Mouse (Mus musculus) spleen, adult 12 weeks (tissue): ENCODE results near the gene Ccdc130.

ENCODE experiments used
- DNase-seq: peaks from one replicate; pipeline ENCODE4 v3.0.0; 2022; ENCODE audit warnings: low spot score

Ccdc130 gene

DNA sequence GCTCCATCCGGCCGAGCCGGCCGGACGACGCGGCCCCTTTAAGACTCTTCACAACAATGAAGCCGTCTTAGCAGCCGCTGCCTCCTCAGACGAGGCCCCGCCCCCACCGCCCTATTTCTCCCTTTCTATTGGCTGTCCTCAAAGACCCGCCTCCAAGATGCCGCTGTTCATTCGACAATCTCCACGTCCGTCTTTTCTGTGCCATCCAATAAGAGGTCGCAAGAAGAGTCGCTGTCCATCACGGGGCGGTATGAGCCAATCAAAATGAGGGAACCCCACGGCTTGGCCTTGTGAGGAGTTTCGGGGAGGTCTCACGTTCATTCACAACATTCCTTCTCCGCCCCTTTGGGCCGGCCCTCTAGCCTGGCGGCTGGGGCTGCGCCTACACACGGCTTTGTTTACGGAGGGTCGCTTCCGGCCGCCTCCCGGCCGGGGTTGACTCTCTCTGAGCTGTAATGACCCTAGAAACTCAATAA lies 33.1 kb downstream of the Ccdc130 start, which contains the start of gene Zswim4:
Gene Zswim4, minus strand, starts transcription at position 58 of the 476 bp plus-strand sequence.
- peak; percentile 96 for DNase-seq

DNA sequence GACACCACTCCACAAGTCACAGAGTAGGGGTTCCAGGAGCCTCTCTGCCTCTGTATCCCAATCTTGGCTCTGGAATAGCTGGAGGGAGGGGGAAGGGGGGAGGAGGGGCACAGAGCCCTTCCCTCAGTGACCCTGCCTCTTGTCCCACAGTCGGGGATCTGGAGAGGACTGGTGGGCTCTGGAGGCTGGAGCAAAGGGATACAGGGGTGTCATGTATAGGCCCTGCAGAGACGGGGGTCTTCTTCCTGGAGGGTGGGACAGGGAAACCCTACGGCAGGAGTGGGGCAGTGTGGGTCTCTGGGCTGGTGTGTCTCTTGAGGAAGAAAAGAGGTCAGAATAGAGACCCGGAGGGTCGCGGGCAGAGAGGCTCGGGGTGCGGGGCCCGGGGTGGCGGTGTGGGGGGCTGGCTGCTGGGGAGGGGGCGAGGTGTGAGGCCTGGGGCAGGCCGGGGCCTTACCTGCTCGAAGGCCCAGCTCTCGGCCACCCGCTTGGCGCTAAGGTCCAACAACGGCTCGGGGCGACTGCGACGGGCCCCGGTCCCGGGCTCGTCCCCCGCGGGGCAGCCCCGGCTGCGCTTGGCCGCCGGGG lies 33.7 kb downstream of the Ccdc130 start:
- DNase-seq, result no peak

DNA sequence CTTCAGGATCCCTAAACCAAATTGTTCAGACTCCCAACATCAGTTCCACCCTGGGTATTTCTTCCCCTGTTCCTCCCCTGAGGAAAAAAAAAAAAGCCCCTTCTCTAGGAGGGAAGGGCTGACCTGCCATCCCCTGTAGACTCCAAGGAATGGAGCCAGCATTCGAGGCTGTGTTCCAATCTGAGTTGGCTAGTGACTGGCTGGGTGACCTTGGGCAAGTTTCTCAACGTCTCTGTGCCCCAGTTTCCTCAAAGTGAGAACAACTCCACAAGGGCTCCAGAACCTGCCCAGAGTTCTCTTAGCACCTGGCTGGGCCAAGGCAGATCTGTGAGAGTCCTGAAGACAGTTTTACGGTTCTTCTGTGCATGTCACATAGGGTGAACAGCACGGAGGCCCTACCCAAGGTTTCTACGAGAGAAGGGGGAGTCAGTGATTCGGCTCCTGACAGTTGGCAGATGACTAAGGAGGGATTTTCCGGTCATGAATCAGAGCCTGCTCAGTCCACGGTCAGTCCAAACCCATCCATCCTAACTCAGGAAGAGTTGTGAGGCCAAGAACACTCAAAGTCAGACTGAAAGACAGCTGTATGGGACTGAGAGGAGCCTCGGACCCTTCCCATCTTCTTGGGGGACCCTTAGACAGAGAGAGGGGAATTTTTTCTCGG lies 34.3 kb downstream of the Ccdc130 start:
- DNase-seq, result no peak

DNA sequence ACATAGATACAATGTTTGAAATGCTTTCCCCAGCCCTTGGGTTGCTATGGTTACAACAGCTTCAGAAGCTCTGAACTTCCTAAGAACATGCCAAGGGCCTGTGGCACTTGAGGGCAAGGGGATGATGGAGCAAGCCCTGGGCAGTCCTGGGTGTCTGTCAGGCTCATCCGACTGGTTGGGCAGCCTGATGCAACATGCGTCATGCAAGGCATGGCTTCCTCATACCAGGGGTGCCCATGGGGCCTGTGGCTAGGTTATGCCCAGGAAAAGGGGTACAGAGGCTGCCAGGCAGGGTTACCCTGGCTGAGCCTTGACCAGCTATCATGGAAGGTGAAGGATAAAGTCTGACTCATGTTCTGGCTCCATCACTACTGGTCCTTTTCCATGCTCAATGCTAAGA lies 37.1 kb downstream of the Ccdc130 start:
- DNase-seq, result no peak

DNA sequence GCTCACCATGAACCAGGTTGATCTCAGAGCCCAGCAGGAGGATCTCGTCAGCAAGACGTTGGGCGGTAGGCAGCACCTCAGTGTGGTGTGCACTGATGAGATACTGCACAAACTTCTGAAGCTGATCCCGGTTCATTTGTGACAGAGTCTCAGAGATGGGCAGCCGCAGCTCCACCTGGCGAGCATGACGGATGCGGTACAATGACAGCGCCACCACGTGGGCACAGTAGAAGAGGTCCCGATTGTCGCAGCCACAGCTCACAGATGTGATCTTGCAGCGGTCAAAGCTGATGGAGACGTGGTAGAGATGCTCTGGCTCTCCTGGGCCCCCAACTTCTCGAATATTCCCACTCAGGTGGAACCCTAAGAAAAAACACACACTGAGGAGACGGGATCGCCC lies 39.4 kb downstream of the Ccdc130 start:
- no peak for DNase-seq

DNA sequence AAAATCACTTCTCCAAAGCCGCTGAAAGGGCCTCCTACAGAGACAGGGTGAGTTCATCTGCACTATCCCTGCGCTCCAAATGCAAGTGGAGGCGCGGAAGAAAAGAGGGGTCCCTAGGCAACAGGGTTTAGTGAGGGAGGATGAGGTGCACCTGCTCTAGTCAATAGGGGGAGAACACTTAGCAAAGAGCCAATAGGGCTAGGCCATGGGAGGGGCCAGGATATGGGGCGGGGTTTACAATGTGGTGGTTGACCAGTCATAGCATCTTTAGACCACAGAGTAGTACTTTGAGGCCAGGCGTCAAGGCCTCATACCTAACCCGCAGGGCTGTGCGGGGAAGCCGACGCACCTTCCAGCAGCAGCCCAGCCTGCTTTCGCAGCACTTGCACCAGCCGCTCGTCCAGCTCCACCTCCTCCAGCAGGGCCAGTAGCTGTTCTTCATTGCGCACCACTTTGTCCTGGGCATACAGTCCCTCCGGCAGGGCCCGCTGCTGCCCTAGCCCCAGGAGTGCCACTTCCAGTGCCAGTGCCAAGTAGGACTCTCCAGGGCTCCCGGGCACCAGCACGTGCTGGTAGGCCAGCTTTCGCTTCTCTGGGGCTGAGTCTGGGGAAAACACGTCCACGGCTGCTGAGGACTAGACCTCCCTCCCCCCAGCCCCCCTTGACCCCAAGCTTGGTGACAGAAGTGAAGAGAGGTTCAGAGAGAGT lies 46.7 kb downstream of the Ccdc130 start:
- DNase-seq, result no peak

DNA sequence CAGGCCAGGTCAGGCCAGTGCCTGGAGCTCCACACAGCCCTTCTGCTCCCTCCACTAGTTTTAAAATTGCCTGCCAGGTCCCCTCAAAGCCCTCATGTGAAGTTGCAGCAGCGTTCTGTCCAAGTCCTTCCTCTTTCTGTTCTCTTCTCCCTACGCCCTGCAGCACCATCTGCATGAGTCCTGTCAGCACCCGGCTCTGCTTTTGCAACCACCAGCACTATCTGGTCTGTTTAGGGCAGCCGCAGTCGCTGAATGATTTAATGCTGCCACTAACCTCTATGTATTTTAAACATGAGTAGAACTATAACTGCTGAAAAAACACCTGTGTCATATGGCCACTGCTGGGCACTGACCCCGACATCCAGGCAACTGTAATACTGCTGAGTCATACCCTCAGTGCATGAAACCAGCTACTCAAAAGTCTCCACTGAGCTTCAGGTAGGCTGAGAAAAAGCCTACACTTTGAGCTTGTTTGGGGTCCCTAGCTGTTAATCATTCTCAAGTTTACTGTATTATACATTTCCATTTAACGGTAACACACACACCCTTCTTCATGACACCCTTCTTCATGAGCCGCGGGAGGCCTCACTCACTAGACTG lies 47.5 kb downstream of the Ccdc130 start:
- no peak for DNase-seq

DNA sequence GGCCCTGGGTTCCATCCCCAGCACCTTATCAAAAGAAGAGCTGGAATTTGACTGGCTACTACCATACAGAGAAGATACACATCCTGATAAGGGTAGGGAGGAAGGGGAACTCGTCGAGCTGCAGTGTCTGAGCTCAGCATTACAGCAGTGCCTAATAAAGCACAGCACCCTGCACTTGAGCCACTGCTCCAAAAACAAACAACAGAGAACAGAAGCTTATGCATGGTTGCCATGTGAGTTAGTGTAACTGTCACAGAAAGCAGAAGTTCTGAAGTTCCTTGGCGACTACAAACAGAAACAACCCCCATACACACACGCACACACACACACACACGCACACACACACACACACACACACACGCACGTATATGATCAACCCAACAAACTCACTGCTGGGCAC lies 50.1 kb downstream of the Ccdc130 start:
- DNase-seq, result no peak

DNA sequence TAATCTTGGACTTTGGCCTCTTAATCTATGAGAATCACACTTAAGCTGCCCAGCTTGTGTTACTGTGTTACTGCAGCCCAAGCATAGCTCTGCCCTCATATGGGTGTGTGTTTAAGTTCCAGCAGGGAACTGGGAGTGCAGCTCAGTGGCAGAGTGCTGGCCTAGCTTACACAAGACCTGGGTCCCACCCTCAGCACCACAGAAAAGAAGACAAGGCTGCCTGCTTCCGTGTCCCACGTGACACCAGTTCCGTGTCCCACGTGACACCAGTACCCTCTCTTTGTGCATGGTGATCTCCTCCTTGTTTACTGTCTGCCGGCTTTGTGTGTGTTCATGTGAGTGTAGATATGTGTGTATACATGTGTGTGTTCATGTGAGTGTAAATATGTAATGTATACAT lies 52.0 kb downstream of the Ccdc130 start:
- DNase-seq, result no peak

DNA sequence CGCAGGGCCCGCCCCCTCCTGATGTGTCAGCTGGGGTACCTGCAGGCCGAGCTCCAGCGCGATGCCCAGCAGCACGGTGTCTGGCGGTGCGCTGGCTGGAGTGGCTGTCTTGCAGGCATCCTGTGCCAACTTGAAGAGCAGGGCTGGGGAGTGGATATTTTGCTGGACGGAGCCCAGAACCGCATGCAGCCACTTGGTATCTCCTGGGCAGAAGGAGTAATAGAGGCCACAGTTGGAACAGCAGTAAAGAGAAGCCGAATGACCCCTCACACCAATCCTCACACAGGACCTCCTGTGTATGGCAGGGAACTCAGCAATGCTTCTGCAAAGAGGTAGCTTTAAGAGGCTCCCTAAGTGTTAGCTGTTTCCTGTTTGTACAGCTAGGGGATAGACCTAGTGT lies 53.0 kb downstream of the Ccdc130 start:
- DNase-seq, result no peak

DNA sequence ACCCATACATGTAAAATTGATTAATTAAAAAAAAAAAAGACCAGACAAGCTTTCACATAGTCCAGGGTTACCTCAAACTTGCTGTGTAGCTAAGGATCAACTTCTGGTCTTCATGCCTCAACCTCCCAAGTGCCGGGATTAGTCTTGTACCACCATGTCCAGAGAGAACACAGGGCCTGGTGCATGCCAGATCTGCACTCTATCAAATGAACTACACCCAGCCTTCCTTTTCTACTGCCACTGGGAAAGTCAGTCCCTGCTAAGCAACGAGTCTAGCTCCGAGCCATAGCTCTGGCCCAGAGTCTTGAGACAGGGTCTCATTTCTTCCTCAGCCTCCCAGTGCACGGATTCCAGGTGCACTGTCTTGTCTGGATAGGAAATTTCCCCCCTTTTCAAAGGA lies 56.9 kb downstream of the Ccdc130 start:
- DNase-seq, result no peak

DNA sequence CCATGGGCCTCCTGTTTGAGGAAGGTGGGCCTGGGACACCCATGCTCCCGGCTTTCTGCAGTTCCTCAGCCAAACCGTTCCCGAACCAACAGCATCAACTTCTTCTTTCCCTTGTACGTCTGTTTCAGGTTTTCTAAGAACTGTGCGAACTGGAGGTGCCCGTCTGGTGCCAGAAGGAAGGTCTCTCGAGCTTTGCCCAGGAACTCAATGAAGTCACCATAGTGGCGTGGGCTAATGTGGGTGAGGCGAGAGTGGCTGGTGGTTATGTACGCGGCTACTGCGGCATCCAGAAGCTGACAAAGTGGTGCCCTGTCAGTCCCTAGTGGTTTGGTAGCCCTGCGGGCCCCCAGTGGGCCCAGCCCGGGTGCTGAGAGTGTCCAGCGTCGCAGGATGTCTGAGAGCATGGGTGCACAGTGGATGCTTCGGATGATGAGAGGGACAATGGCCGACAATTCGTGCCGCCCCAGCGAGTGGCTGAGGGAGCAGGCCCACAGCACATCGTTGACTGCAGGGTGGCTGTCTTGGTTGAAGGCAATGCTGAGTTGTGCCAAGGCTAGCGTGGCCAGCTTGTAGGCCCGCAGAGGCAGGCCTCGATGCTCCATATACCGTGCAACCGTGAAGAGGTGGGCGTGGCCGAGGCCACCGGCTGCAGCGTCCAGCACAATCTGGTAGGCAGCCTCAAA lies 58.2 kb downstream of the Ccdc130 start:
- no peak for DNase-seq

DNA sequence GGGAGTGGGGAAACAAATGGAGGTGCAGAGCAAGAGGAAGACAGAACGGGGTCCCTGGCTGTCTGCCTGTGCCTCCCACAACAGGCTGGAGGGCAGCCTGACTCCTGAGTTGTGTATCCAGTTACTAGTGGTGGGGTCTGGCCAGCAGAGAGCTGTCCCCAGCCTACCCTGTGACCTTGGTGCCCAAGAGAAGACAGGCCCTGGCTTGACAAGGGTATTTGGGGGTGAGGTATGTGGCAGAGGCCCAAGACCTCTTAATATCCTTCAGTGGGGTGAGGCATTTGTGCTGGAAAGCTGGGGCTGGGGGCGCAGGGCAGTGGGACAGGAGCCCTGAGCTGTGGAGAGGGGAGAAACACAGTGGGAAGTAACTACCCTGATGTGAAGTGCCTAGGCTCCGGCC lies 59.0 kb downstream of the Ccdc130 start:
- DNase-seq, result no peak

DNA sequence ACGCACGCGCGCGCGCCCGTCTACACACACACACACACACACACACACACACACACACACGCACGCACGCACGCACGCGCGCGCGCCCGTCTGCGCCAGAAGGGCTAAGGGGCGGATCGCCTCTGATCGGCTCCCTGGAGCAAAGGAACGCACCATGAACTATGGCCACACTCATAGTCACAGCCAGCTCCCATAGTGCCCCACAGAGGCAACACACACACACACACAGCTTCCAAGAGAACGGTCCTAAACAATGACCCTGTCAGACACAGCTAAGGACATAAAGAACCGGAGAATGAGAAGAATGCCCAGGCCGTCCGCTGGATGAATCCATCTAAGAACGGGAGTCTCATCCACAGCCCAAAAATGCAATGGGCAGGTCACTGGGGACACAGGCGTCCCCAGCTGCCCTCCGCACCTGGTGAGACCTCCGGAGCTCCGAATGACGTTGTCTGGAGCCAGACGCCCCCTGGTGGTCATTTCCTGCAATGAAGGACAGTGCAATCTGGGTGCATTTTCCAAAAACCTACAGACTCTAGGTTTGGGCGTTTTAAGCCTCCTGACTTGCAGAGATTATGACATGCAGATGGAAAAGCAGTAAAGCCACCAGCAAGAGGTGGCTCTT lies 59.9 kb downstream of the Ccdc130 start:
- peak; percentile 60 for DNase-seq

DNA sequence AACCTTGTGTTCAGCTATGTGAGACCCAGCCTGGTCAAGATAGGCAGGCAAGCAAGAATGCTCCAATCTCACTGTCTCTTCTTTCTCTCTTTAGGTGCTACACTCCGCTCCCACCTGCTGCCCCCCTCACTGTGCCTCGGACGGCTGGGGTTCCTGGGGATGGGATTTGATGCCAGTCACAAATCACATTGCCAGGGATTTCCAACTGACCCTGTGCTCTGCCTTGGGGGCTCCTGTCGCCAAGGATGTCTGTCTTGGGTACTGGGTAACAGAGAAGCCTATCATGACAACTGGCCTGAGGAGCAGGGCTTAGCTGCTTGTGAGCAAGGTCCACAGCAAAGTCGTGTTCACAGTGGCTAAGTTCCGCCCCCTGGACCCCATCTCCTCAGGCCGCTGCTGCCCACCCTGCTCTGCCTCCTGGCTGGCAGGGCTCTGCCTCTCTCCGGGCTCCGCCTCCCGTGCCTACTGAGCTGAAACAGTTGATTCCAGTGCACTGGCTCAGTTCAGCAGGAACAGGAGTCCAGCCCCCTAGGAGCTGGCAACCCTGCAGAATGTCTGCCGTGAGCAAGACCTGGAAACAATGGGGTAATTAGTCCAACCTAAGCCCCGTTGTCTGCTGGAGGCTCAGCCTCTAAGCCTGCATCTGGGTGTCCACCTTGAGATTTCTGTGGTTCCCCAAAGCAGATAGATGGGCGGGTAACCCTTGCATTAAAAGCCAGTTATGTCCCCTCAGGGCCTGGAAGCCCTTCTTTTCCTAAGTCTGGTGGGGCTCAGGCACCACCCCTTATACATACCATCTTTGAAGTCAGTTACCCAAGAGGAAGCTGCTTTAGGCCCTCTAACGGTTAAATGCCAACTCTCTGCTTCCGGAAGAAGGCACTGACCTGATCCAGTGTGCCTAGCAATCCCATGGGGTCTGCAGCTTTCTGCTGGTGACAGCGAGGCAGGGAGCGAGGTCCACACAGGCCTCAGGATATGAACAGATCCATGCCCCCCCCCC lies 61.5 kb downstream of the Ccdc130 start:
- no peak for DNase-seq

DNA sequence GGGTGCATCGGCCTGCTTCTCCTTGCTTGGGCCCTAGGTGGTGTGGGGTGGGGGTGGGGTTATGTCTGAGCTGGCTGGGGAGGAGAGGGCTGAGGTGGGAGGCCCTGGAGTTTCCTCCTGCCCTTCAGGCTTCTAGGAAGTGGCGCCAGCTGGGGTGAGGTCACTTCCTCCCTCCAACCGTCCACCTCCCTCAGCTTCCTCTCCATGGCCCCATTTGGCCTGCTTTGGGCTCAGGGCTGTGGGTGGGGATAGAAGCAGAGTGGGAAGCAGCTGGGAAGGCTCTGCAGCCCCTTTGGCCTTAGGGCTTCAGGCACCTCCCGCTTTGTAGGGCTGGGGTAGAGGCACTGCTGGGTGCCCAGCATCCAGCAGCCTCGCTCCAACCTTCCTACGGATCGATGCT lies 62.4 kb downstream of the Ccdc130 start:
- no peak for DNase-seq
